Mouse (Mus musculus): Measurements from ENCODE around the gene Fam78a.

Fam78a gene

DNA sequence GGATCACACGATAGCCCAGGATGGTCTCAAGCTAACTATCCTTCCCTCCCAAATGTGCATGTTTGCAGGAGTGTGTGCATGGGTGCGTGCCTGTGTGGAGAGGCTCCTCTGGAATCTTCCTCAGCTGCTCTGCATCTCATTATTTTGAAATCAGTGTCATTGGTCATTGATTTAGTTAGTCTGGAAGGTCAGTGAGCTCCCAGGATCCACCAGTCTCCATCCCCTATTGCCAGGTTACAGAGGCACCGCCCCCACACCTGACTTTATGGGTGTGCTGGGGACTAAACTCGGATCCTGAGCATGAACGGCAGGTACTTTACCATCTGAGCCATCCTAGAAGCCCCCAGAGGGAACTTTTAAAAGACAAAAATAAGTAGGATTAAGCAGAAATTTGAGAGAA, 18.3 kb upstream of the Fam78a start:
- DNase-seq (ENCODE audit: low spot score): no peak

DNA sequence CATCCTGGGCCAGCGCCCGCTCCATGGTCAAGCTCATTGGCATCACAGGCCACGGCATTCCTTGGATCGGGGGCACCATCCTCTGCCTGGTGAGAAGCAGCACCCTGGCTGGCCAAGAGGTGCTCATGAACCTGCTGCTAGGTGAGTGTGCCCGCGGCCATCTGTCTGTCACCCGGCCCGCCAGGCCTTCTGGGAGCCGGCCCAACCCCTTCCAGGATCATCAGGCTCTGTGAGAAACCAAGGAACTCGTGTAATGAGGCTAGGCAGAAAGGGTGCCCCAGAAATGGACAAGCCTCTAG, 11.4 kb upstream of the Fam78a start:
- no peak for DNase-seq (ENCODE audit: low spot score)

DNA sequence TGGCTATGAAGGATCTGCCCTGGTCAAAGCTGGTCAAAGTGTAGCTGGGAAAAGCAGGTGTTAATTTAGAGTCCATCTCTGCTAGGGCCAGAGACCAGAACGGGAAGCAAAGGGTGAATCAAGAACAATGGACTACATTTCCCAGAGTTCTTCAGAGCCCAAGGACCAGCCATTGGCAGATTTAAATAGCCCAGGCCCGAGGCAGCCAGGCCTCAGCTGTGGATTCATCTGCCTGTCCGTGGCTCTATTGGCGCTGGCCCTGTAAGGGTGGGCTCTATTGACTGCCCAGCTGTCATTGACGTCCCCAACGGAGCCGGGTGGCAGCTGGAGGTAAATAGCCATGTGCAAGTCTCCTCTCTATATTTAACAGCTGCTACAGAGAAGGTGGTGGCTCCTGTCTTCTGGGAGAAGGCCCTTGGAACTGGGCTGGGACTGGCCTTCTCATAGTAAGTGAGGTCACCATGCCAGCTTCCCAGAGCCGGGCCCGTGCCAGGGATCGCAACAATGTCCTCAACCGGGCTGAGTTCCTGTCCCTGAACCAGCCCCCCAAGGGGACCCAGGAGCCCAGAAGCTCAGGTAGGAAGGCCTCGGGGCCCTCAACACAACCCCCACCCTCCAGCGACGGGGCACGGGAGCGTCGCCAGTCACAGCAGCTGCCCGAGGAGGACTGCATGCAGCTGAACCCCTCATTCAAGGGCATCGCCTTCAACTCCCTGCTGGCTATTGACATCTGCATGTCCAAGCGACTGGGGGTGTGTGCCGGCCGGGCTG, 10.9 kb upstream of the Fam78a start, which contains the start of gene Plpp7:
Gene Plpp7 (plus strand): TSS at position 178 of the 771 bp plus-strand sequence.
- peak; percentile 80 for DNase-seq (ENCODE audit: low spot score)

DNA sequence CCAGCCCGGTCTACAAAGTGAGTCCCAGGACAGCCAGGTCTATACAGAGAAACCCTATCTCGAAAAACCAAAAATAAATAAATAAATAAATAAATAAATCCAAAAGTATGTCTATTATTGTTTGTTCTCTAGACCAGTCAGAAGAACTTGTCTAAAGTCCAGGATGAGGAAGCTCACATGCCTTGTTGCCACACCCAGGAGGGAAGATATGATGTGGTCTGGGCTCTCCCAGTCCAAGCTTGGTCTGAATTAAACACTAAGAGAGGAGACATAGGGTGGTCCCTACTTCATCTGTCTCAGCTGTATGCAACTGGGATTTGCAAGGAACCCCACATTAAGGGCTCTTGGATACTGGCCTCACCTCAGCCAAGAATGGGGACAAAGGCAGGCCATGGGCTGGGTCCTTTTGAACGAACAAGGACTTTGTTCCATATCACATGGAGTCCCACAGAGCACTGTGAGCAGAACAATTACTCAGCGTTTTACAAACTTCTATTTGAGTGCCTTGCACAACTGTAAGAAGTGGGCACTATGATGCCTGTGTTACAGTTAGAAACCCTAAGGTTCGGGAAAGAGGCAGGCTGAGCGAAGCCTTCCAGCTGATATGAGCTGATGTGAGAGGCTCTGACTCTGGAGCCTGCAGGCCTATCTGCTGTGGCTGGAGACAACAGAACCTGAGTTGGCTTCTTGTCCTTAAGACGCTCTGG, 9.5 kb upstream of the Fam78a start:
- DNase-seq (ENCODE audit: low spot score): no peak

DNA sequence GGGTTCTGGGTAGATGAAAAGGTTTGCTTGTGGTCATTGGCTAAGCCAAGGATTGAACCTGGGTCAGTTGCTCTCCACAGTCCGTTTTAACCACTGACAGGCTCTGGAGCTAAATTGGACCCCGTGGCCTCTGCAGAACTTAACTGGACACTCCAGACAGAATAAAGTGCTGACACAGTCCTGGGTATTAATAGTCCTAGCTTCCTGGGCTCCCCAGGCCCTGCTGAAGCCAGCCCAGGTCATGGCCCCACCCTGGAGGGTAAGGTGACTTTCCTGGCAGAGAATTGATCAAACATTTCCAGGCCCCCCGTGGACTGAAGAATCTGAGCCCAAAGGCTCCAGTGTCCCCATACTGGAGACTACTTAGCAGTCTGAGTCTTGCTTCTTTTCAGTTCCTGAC, 7.3 kb upstream of the Fam78a start:
- DNase-seq (ENCODE audit: low spot score): no peak

DNA sequence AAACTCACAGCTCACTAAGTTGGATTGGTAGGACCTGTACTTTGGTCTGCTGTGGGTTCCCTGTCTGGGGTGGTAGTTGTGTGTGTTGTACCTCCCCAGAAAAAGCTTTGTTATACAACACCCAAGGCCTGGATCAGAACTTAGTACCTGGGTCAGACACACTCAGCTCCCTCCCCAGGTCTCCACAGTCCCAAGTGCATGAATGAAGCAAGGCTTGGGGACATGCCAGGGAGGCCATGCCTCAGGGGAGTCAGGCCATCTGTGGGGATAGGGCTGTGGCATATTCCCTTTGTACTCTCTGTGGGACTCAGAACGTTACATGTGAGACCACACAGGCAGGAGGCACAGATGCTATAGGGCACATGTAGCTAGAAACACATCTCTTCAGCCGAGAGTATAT, 5.5 kb upstream of the Fam78a start:
- no peak for DNase-seq (ENCODE audit: low spot score)

DNA sequence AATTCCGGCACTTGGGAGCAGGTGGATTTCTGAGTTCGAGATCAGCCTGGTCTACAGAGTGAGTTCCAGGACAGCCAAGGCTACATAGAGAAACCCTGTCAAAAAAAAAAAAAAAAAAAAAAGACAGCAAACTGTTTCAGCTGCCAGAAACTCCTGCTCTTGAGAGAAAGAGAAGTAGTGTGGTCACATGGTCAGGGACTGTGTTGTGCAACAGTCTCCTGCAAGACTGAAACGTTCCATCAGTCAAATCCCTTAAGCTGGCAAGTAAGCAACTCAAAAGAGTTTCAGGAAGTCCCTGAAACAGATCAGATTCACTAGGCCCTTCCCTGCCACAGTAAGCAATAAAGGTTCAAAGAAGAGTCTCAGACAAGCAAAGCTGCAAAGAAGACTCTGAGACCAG, 4.9 kb upstream of the Fam78a start:
- no peak for DNase-seq (ENCODE audit: low spot score)

DNA sequence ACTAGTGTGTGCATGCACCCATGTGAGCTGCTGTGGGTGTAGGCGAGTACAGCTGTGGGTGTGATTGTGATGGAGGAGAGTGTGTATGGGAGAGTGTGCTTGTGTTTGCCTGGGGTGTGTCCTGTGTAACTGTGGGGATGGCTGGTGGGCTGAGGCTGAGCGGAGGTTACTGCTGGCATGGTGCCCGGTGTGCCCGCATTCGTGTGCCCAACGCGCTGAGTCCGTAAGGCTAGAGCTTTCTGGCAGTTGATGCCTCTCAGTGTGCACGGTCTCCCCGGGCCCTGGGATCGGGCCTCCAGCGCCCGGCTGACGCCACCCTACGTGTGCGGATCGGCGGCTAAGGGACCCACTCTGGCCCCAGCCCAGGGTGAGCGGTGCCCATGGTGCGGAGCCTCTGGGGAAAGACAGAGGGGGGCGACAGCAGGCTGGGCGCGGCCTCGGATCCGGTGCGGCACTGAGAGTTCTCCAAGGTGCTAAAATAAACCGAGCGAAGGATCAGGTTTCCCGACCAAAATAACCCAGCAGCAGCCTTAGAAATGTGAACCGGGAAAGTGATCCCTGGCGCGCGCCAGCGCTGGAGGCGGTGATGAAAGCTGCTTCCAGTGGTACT, 3.8 kb upstream of the Fam78a start:
- peak; percentile 55 for DNase-seq (ENCODE audit: low spot score)

DNA sequence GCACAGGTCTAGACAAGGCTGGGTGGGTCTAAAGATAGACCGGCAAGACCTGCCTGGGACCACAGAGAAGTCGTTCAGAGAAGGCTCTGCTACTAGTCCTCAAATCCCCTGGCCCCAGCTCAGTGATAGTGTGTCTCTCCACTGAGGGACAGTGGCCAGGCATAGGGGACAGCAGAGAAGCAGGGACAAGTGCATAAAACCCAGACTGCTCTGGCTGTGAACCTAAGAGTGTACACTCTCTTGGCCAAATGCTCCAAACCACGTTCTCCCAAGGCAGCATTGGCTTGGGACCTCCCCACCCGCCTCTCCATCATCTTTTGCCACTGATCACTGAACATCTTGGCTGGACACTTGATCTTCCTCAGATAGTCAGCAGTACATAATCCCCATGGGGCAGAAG, 2.9 kb upstream of the Fam78a start:
- no peak for DNase-seq (ENCODE audit: low spot score)

DNA sequence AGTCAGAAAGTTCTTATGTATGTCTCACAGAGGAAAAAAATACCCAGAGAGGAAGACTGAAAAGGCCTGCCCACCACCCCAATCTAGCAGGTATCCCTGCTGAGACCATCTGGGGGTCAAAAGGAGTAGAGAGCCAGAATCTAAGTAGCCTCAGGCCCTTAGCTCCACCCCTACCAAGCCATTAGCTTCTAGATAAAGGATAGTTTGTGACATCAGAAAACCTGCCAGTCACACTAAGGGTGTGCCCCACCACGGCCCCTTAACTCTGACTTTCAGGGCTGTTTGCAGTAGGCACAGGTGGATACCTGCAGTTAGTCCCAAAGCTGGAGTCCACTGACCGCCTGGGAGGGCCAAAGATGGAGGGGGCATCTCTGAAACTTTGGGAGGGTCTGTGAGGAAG, 574 bp upstream of the Fam78a start:
- DNase-seq (ENCODE audit: low spot score): no peak

DNA sequence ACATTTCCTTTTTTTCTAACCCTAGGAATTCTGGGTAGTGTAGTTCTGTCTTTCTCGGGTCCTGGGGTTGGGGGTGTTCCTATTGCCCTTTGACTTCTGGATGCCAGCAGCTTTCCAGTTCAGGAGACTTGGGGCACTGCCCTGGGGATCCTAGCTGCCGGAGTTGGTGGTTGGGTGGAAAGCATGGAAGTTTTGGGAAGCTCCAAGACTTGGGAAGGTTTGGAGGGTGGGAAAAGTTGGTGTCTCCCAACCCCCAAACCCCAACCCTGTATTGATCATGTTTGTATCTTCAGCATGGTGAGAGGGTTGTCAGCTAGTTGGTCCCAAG, 179 bp upstream of the Fam78a start:
- no peak for DNase-seq (ENCODE audit: low spot score)

DNA sequence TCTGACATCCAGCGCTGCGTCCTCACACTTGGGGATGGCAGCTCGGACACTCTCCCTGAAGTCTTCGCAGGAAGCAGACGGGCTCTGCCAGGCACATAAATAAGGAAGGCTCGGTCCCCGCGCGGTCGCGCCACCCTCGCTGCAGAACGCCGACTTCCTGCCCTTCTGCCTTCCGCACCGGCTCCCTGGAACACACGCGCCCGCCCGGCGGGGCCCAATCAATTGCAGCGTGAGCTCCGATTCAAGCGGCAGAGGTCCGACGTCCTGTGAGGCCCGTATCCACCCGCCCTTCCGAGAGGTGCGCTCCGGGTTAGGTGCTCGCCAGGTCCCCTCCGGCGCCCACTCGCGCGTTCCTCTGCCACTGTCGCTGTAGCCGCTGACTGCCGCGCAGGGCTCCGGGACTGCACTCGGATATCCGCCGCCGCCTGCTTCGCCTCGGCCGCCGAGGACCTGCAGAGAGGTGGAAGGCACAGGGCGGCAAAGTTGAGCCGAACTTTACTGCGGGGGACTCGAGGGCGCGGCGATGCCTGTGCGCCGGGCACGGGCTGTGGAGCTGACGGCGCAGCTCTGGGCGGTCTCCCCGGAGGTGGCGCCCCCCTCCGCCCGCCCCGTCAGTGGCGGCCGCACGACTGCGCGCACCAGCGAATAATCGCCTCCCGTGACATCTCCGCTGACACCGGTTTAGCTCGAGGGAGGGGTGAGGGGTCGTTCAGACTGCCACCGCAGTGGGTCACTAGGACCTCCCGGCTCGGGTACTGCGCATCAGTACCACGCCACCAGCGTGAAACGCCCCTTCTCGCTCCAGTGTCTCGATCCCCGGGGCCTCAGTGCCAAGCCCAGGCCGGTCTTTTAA, 1.3 kb downstream of the Fam78a start:
- no peak for DNase-seq (ENCODE audit: low spot score)

DNA sequence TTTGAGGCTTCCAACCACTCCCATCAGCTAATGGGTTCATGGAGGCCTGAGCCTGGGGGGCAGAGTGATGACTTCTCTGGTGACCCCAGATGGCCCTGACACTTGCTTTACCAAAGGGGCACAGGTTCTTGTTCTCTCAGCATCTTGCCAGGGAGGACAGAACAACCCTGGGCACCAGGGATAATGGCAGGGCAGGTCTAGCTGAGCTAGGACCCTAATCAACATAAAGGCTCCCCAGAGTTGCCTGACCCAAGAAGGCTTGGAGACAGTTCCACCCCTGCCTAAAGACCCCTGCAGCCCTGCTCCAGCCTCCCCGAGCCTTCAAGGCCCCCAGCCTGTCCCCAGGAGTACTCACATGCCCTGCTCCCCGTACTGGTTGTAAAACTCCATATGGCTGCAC, 2.4 kb downstream of the Fam78a start:
- DNase-seq (ENCODE audit: low spot score): no peak

DNA sequence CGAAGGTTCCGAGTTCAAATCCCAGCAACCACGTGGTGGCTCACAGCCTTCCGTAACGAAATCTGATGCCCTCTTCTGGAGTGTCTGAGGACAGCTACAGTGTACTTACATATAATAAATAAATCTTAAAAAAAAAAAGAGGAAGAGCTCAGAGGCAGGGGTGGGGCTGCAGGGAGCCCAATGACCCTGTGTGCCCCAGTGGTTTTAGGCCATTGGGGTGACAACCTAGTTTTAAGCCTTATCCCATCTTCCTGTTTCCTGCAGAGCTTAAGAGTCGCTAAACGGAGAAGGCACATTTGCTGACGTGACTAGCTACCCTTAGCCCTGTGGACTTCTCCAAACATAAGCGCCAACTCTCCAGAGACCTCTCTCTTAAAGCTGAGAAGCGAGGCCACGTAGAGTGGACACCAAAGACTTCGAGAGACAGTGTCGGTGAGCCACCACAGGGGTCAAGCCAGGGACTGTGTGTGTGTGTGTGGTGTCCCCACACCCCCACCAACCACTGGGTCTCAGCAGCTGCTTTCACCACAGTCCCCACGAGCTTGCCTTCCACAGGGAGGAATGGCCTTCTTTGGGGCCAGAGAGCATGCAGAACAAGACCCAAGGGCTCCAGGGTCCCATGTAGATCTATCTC, 3.2 kb downstream of the Fam78a start:
- DNase-seq (ENCODE audit: low spot score): no peak

DNA sequence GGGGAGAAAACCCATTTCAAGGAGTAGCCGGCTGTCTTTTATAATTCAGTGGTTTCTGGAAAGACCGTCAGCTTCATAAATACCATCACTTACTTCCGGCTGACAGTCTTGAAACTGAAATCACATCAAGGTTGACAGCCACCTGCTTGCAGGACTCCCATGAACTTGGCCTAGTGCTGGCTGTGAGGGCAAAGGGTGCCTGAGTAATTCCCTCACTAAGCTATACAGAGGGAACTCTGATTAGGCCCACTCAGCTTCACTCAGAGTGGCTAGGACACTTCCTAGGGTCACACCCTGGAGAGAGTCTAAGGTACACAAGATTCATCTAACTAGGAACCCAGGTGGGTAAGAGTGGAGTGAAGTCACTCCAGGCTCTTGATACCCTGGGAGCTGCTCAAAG, 4.0 kb downstream of the Fam78a start:
- no peak for DNase-seq (ENCODE audit: low spot score)

DNA sequence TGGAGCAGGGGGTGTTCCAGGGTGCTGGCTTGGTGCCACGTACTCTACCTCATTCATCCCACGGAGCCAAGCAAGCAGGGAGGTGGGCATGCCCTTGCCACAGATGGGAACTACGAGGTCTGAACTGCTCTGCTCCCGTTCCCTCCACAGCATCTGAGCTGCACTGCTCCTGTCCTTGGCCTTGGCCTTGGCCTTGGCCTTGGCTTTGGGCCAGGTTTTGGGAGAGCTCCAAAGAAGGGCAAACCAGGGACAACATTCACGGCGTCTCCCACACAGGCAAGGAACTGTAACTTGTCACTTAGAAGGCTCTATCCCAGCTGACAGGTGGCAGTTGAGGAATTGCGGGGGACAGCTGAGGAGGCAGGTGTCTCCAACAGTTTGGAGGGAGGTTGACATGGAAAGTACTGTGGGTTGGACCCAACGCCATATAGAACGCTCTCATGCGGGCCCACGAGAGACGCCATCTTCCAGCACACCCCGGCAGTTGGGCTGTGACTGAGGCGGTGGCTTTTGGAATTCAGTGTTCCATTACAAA, 5.4 kb downstream of the Fam78a start:
- DNase-seq (ENCODE audit: low spot score): no peak

DNA sequence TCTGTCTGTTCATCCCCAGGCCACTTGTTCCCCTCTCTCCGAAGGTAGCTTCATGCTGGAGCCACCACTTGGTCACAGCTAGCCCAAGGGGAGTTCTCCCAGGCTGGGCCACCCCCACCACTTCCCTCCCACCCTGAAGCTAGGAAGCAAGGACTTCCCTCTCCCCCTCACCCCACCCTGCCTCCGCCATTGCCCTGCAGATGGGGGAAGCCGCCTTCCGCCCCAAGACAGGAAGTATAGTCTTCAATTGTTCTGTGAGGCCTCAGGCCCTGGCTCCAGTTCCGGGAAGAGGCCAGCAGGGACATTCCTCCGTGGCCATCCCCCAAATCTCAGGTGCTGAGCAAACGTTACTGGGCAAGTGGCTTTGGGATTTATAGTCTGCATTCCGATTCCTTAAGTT, 6.1 kb downstream of the Fam78a start:
- no peak for DNase-seq (ENCODE audit: low spot score)

DNA sequence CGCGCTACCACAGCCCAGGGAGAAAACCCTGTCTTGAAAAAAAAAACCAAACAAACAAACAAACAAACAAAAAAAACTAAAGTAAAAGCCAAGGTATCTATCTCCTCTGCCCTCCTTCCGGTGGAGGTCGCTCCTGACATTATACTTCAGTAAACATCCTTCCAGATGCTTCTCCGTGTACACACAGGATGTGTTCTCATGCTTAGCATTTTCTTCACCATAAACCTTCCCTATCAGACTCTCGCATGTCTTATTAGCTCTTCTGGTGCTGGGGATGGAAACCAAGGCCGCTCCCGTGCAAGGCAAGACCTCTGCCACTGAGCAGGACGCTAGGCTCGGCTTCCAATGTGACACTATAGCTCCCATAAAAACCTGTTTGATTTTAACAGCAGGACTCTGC, 6.9 kb downstream of the Fam78a start:
- no peak for DNase-seq (ENCODE audit: low spot score)

DNA sequence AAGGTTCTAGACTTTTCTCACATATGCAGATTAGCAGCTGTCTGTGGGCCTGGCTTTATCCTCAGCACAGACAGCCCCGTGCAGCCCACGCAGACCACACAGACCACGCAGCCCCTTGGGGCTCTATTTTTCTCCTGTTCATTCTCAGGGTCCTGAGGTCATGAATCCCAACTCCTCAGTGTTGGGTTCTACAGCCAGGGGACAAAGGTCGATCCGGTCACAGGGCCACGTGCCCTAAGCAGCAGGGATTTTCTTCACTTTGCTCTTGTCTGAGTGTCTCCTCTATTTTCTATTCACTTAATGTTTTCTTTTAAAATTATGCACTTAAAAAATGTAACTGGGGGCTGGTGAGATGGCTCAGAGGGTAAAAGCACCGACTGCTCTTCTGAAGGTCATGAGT, 9.3 kb downstream of the Fam78a start:
- no peak for DNase-seq (ENCODE audit: low spot score)

DNA sequence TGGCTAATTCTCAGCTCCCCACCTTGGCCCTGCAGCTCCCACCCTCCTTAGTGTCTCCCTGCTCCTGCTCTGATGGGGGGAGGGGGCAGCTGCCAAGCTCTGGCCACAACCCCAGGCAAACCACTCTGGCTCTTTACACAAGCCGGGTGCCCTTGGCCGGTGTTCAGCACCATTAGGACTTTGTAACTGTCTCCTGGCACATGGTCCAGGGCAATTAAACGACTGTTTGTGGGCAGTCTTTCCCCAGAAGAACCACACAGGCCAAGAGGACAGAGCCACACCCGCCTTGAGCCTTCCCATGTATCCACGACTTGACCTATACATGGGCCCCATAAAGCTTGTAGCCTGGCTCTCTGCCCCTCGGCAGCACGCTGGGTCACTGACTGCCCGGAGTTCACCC, 10.3 kb downstream of the Fam78a start:
- DNase-seq (ENCODE audit: low spot score): no peak

DNA sequence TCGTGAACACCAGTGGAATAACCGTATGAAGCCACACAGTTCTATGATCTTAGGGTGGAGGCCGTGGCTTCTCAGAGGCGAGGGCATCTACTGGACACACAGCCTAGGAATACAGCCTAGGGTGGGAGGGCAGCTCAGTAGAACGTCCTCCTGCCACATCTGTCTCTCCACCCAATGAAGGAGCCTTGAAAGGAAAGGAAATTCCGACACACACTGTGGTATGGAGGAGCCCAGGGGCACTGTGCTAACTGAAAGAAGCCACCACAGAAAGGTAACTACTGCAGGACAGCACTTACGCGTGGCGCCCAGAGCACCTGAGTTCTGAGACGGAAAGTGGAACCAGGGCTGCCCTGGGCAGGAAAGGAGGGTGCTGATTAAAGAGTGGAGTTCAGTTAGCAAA, 13.9 kb downstream of the Fam78a start:
- DNase-seq (ENCODE audit: low spot score): no peak

All from left cerebral cortex, adult 11 months (tissue).